Mouse (Mus musculus): ENCODE data around the gene Tnni2. TPM values are rescaled to one million over a fixed set of nuclear protein-coding genes. Genes with fewer than 3 reads are reported as not detected.

The Tnni2 gene
- polyA plus RNA-seq, 1 experiment from 2014 or later, result 34.8 TPM

- Histone ChIP-seq H3K4me2 (no peak overlapping the region), H3K4me3 (no peak overlapping the region), H3K4me1 (no peaks in the 10 kb centered on the region), H3K9ac (no peak overlapping the region), H3K9me3 (no peaks in the 10 kb centered on the region), H3K27ac (replicated peaks) (no peak overlapping the region), H3K27me3 (replicated peaks) (no peaks in the 10 kb centered on the region; the same call in 1 of the 2 replicates), H3K36me3 (no peaks in the 10 kb centered on the region)
- WGBS, result 69% methylated on average over 4 of the region's 4 CpGs
- no peak for ATAC-seq (ENCODE audit: extremely low read depth, insufficient number of reproducible peaks, low FRiP score, low TSS enrichment)
These were observed 33.7 kb upstream of the Tnni2 start for GRCm38 (mm10) chr7:142407935-142408334.

- H3K9ac ChIP-seq, result no peak overlapping the region
- H3K9me3 ChIP-seq, result no peaks in the 10 kb centered on the region
- ATAC-seq (ENCODE audit: extremely low read depth, insufficient number of reproducible peaks, low FRiP score, low TSS enrichment), result no peak
- no peaks in the 10 kb centered on the region; the same call in 1 of the 2 replicates for H3K27me3 ChIP-seq (replicated peaks)
- H3K27ac ChIP-seq (replicated peaks), result no peak overlapping the region
- no peaks in the 10 kb centered on the region for H3K36me3 ChIP-seq
- WGBS, result 87% methylated on average over 8 of the region's 8 CpGs
- H3K4me1 ChIP-seq, result no peaks in the 10 kb centered on the region
- no peak overlapping the region for H3K4me3 ChIP-seq
- H3K4me2 ChIP-seq, result no peak overlapping the region
These were observed 32.9 kb upstream of the Tnni2 start for GRCm38 (mm10) chr7:142408686-142409085.

- Histone ChIP-seq H3K4me1 (no peaks in the 10 kb centered on the region), H3K9me3 (no peaks in the 10 kb centered on the region), H3K9ac (no peak overlapping the region), H3K4me2 (no peak overlapping the region), H3K4me3 (no peak overlapping the region), H3K27me3 (replicated peaks) (no peaks in the 10 kb centered on the region; the same call in 1 of the 2 replicates), H3K36me3 (no peaks in the 10 kb centered on the region), H3K27ac (replicated peaks) (no peak overlapping the region)
- ATAC-seq (ENCODE audit: extremely low read depth, insufficient number of reproducible peaks, low FRiP score, low TSS enrichment), result no peak
- 78% methylated on average over 3 of the region's 3 CpGs for WGBS
These were observed 32.0 kb upstream of the Tnni2 start for GRCm38 (mm10) chr7:142409603-142410002.

- ATAC-seq (ENCODE audit: extremely low read depth, insufficient number of reproducible peaks, low FRiP score, low TSS enrichment), result no peak
- H3K4me2 ChIP-seq, result no peak overlapping the region
- no peaks in the 10 kb centered on the region for H3K4me1 ChIP-seq
- no peaks in the 10 kb centered on the region for H3K36me3 ChIP-seq
- no peak overlapping the region for H3K9ac ChIP-seq
- no peak overlapping the region for H3K27ac ChIP-seq (replicated peaks)
- no peaks in the 10 kb centered on the region; the same call in 1 of the 2 replicates for H3K27me3 ChIP-seq (replicated peaks)
- 73% methylated on average over 6 of the region's 6 CpGs for WGBS
- H3K9me3 ChIP-seq, result no peaks in the 10 kb centered on the region
- H3K4me3 ChIP-seq, result no peak overlapping the region
These were observed 28.3 kb upstream of the Tnni2 start for GRCm38 (mm10) chr7:142413285-142413684.

GRCm38 (mm10) chr7:142415314-142415713, 26.3 kb upstream of the Tnni2 start:
- Histone ChIP-seq H3K9ac (no peak overlapping the region), H3K36me3 (no peaks in the 10 kb centered on the region), H3K27ac (replicated peaks) (no peak overlapping the region), H3K4me3 (no peak overlapping the region), H3K27me3 (replicated peaks) (no peaks in the 10 kb centered on the region), H3K4me1 (no peaks in the 10 kb centered on the region), H3K4me2 (no peak overlapping the region), H3K9me3 (no peaks in the 10 kb centered on the region)
- 44% methylated on average over 4 of the region's 4 CpGs for WGBS
- ATAC-seq (ENCODE audit: extremely low read depth, insufficient number of reproducible peaks, low FRiP score, low TSS enrichment), result no peak

GRCm38 (mm10) chr7:142416225-142416624, 25.4 kb upstream of the Tnni2 start:
- Histone ChIP-seq H3K4me3 (no peak overlapping the region), H3K9ac (no peak overlapping the region), H3K36me3 (no peaks in the 10 kb centered on the region), H3K4me2 (no peak overlapping the region), H3K27me3 (replicated peaks) (no peaks in the 10 kb centered on the region), H3K9me3 (no peaks in the 10 kb centered on the region), H3K27ac (replicated peaks) (no peak overlapping the region), H3K4me1 (no peaks in the 10 kb centered on the region)
- 53% methylated on average over 3 of the region's 3 CpGs for whole genome bisulfite sequencing
- ATAC-seq (ENCODE audit: extremely low read depth, insufficient number of reproducible peaks, low FRiP score, low TSS enrichment), result no peak

GRCm38 (mm10) chr7:142418027-142418426, 23.6 kb upstream of the Tnni2 start:
- Histone ChIP-seq H3K9me3 (no peaks in the 10 kb centered on the region), H3K4me2 (no peak overlapping the region), H3K9ac (no peak overlapping the region), H3K4me3 (no peak overlapping the region), H3K4me1 (no peaks in the 10 kb centered on the region), H3K27ac (replicated peaks) (no peak overlapping the region), H3K27me3 (replicated peaks) (no peaks in the 10 kb centered on the region), H3K36me3 (no peaks in the 10 kb centered on the region)
- no peak for ATAC-seq (ENCODE audit: extremely low read depth, insufficient number of reproducible peaks, low FRiP score, low TSS enrichment)
- WGBS, result 87% methylated on average over 2 of the region's 2 CpGs

- Histone ChIP-seq H3K27ac (replicated peaks) (no peak overlapping the region), H3K27me3 (replicated peaks) (no peaks in the 10 kb centered on the region), H3K9ac (no peak overlapping the region), H3K4me1 (no peaks in the 10 kb centered on the region), H3K36me3 (no peaks in the 10 kb centered on the region), H3K9me3 (no peaks in the 10 kb centered on the region), H3K4me2 (no peak overlapping the region), H3K4me3 (no peak overlapping the region)
- 88% methylated on average over 8 of the region's 8 CpGs for WGBS
- ATAC-seq (ENCODE audit: extremely low read depth, insufficient number of reproducible peaks, low FRiP score, low TSS enrichment), result no peak
These were observed 22.9 kb upstream of the Tnni2 start for GRCm38 (mm10) chr7:142418679-142419078.

GRCm38 (mm10) chr7:142419887-142420286, 21.7 kb upstream of the Tnni2 start:
- WGBS, result 62% methylated on average over 5 of the region's 5 CpGs
- H3K4me2 ChIP-seq, result no peak overlapping the region
- H3K27ac ChIP-seq (replicated peaks), result no peak overlapping the region

GRCm38 (mm10) chr7:142421826-142422225, 19.8 kb upstream of the Tnni2 start:
- no peak overlapping the region for H3K9ac ChIP-seq
- no peaks in the 10 kb centered on the region for H3K9me3 ChIP-seq
- no peak overlapping the region for H3K27ac ChIP-seq (replicated peaks)
- no peaks in the 10 kb centered on the region for H3K36me3 ChIP-seq
- 58% methylated on average over 2 of the region's 2 CpGs for WGBS
- peaks cover 4% of the 10 kb centered on the region; the same call in 1 of the 2 replicates for H3K4me1 ChIP-seq
- no peak overlapping the region for H3K4me2 ChIP-seq
- no peaks in the 10 kb centered on the region for H3K27me3 ChIP-seq (replicated peaks)
- ATAC-seq (ENCODE audit: extremely low read depth, insufficient number of reproducible peaks, low FRiP score, low TSS enrichment), result no peak
- no peak overlapping the region for H3K4me3 ChIP-seq

More at GRCm38 (mm10) chr7:142419887-142420286, 21.7 kb upstream of the Tnni2 start:
- Histone ChIP-seq H3K9ac (no peak overlapping the region), H3K4me1 (no peaks in the 10 kb centered on the region), H3K36me3 (no peaks in the 10 kb centered on the region), H3K4me3 (no peak overlapping the region), H3K9me3 (no peaks in the 10 kb centered on the region), H3K27me3 (replicated peaks) (no peaks in the 10 kb centered on the region)
- ATAC-seq (ENCODE audit: extremely low read depth, insufficient number of reproducible peaks, low FRiP score, low TSS enrichment), result no peak

- Histone ChIP-seq H3K4me3 (no peak overlapping the region), H3K27ac (replicated peaks) (no peak overlapping the region), H3K27me3 (replicated peaks) (no peaks in the 10 kb centered on the region), H3K4me2 (no peak overlapping the region), H3K9me3 (no peaks in the 10 kb centered on the region), H3K36me3 (no peaks in the 10 kb centered on the region), H3K4me1 (peaks cover 22% of the 10 kb centered on the region), H3K9ac (no peak overlapping the region)
- no peak for ATAC-seq (ENCODE audit: extremely low read depth, insufficient number of reproducible peaks, low FRiP score, low TSS enrichment)
- 55% methylated on average over 11 of the region's 11 CpGs for WGBS
These were observed 15.9 kb upstream of the Tnni2 start for GRCm38 (mm10) chr7:142425641-142426213.

GRCm38 (mm10) chr7:142428213-142428612, 13.4 kb upstream of the Tnni2 start:
- H3K4me1 ChIP-seq, result peaks cover 31% of the 10 kb centered on the region
- H3K36me3 ChIP-seq, result no peaks in the 10 kb centered on the region
- H3K4me2 ChIP-seq, result no peak overlapping the region
- 18% methylated on average over 7 of the region's 7 CpGs for WGBS
- no peaks in the 10 kb centered on the region for H3K27me3 ChIP-seq (replicated peaks)
- no peaks in the 10 kb centered on the region for H3K9me3 ChIP-seq
- H3K9ac ChIP-seq, result no peak overlapping the region
- no peak overlapping the region for H3K4me3 ChIP-seq
- peak; percentile 63; the same call in 1 of the 2 replicates for ATAC-seq (ENCODE audit: extremely low read depth, insufficient number of reproducible peaks, low FRiP score, low TSS enrichment)
- H3K27ac ChIP-seq (replicated peaks), result no peak overlapping the region

All from heart, embryonic 13.5 days (tissue).